Mouse (Mus musculus): Measurements from ENCODE around the gene Rpap3.

DNA sequence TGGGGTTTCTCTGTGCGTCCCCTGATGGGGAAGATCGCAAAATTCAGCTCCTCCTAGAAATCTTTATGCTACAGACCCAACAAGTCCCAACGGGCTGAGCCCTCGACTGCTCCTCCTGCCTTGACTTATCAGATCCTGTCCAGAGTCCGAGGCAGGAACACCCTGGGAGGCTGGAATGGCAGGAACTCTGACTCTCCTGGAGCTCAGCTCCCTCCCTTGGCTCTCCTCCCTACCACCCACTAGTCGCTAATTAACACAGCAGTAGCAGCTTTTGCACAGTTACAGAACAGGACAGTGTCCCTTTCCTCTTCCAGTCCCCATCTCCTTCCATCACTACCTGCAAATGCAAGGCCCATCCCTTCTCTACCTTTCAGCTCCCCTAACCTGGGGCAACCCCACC lies 24.7 kb upstream of the Rpap3 start:
- TF ChIP-seq CTCF (conservative IDR thresholded peaks at IDR 0.05; ENCODE audit: insufficient read depth, insufficient read length, low read depth, low read length): no peak
- no peak for TF ChIP-seq POLR2A (IDR thresholded peaks at IDR 0.05; ENCODE audit: low read depth, low read length)

Data from kidney, adult 2 months (tissue).